Mouse (Mus musculus): ENCODE data around the gene Cpox. TPM values are rescaled to one million over a fixed set of nuclear protein-coding genes. Genes with fewer than 3 reads are reported as not detected.
A peak's percentile ranks its signal among the peaks of the same experiment; 100 is the strongest.

Gene Cpox
- total and polyA plus RNA-seq, 3 experiments = 266 to 1,587 (median 297) TPM

GRCm38 (mm10) chr16:58718666-58719120, 48.6 kb downstream of the Cpox start, which contains the start of gene Gpr15:
Gene Gpr15 (minus strand): TSS chr16:58719070.
- no peak for ATAC-seq (ENCODE audit: extremely low read depth, insufficient number of reproducible peaks, low FRiP score, poor library complexity, severe bottlenecking)
- no peak for TF ChIP-seq CTCF (IDR thresholded peaks at IDR 0.05; ENCODE audit: low read depth, low read length)
- no peak for TF ChIP-seq POLR2AphosphoS5 (IDR thresholded peaks at IDR 0.05; ENCODE audit: insufficient replicate concordance, low read depth, low read length)
- no peak for TF ChIP-seq TAL1 (conservative IDR thresholded peaks at IDR 0.05; ENCODE audit: low read depth, low read length)
- TF ChIP-seq GATA1 (IDR thresholded peaks at IDR 0.05; ENCODE audit: borderline replicate concordance, low read length) = no peak
- TF ChIP-seq GATA2 (IDR thresholded peaks at IDR 0.05; ENCODE audit: borderline replicate concordance, low read depth, low read length) = no peak

GRCm38 (mm10) chr16:58722292-58722691, 52.2 kb downstream of the Cpox start:
- Histone ChIP-seq H3K36me3 (replicated peaks) (no peaks in the 10 kb centered on the region), H3K4me3 (ENCODE audit: low read depth, low read length) (no peak overlapping the region), H3K4me1 (ENCODE audit: insufficient read depth, low read depth, low read length) (peaks cover 15% of the 10 kb centered on the region), H3K27me3 (ENCODE audit: insufficient read depth, low read length) (peaks cover 3% of the 10 kb centered on the region; the same call in 1 of the 2 replicates), H3K9me3 (replicated peaks) (no peaks in the 10 kb centered on the region)
- TF ChIP-seq GATA1 (IDR thresholded peaks at IDR 0.05; ENCODE audit: borderline replicate concordance, low read length) (no peak), POLR2AphosphoS5 (IDR thresholded peaks at IDR 0.05; ENCODE audit: insufficient replicate concordance, low read depth, low read length) (no peak), TAL1 (conservative IDR thresholded peaks at IDR 0.05; ENCODE audit: low read depth, low read length) (no peak), GATA2 (IDR thresholded peaks at IDR 0.05; ENCODE audit: borderline replicate concordance, low read depth, low read length) (no peak), CTCF (IDR thresholded peaks at IDR 0.05; ENCODE audit: low read depth, low read length) (no peak)
- no peak; the same call in 1 of the 2 replicates for ATAC-seq (ENCODE audit: extremely low read depth, insufficient number of reproducible peaks, low FRiP score, poor library complexity, severe bottlenecking)
- DNase-seq (ENCODE audit: low spot score) = no peak

More at GRCm38 (mm10) chr16:58718666-58719120, 48.6 kb downstream of the Cpox start, which contains the start of gene Gpr15:
- no peak for DNase-seq (ENCODE audit: low spot score)
- Histone ChIP-seq H3K4me3 (ENCODE audit: low read depth, low read length) (no peak within 1 kb of the TSS), H3K4me1 (ENCODE audit: insufficient read depth, low read depth, low read length) (peaks cover 9% of the 10 kb centered on the region), H3K36me3 (replicated peaks) (no peaks in the 10 kb centered on the region), H3K9me3 (replicated peaks) (no peaks in the 10 kb centered on the region), H3K27me3 (ENCODE audit: insufficient read depth, low read length) (peaks cover 3% of the 10 kb centered on the region; the same call in 1 of the 2 replicates)

GRCm38 (mm10) chr16:58726680-58727476, 56.8 kb downstream of the Cpox start:
- H3K27me3 ChIP-seq (ENCODE audit: insufficient read depth, low read length) = no peaks in the 10 kb centered on the region; the same call in 1 of the 2 replicates
- H3K4me1 ChIP-seq (ENCODE audit: insufficient read depth, low read depth, low read length) = peaks cover 27% of the 10 kb centered on the region
- ATAC-seq (ENCODE audit: extremely low read depth, insufficient number of reproducible peaks, low FRiP score, poor library complexity, severe bottlenecking) (no peak), DNase-seq (ENCODE audit: low spot score) (no peak)
- no peaks in the 10 kb centered on the region for H3K9me3 ChIP-seq (replicated peaks)
- no peak overlapping the region for H3K4me3 ChIP-seq (ENCODE audit: low read depth, low read length)
- TF ChIP-seq GATA1 (IDR thresholded peaks at IDR 0.05; ENCODE audit: borderline replicate concordance, low read length) (no peak), TAL1 (conservative IDR thresholded peaks at IDR 0.05; ENCODE audit: low read depth, low read length) (no peak), POLR2AphosphoS5 (IDR thresholded peaks at IDR 0.05; ENCODE audit: insufficient replicate concordance, low read depth, low read length) (no peak), CTCF (IDR thresholded peaks at IDR 0.05; ENCODE audit: low read depth, low read length) (no peak), GATA2 (IDR thresholded peaks at IDR 0.05; ENCODE audit: borderline replicate concordance, low read depth, low read length) (no peak)
- H3K36me3 ChIP-seq (replicated peaks) = peaks cover 24% of the 10 kb centered on the region

GRCm38 (mm10) chr16:58727477-58728131, 57.5 kb downstream of the Cpox start, which contains the start of gene Cldnd1:
Gene Cldnd1 (plus strand): TSS chr16:58727910.
- DNase-seq (ENCODE audit: low spot score) = peak; percentile 97
- no peak for TF ChIP-seq CTCF (IDR thresholded peaks at IDR 0.05; ENCODE audit: low read depth, low read length)
- TF ChIP-seq POLR2AphosphoS5 (IDR thresholded peaks at IDR 0.05; ENCODE audit: insufficient replicate concordance, low read depth, low read length) = no peak
- TF ChIP-seq GATA1 (IDR thresholded peaks at IDR 0.05; ENCODE audit: borderline replicate concordance, low read length) = no peak
- no peak for TF ChIP-seq GATA2 (IDR thresholded peaks at IDR 0.05; ENCODE audit: borderline replicate concordance, low read depth, low read length)
- no peak for TF ChIP-seq TAL1 (conservative IDR thresholded peaks at IDR 0.05; ENCODE audit: low read depth, low read length)
- Histone ChIP-seq H3K27me3 (ENCODE audit: insufficient read depth, low read length) (no peaks in the 10 kb centered on the region; the same call in 1 of the 2 replicates), H3K4me3 (ENCODE audit: low read depth, low read length) (peak within 1 kb of the TSS; percentile 82), H3K4me1 (ENCODE audit: insufficient read depth, low read depth, low read length) (peaks cover 23% of the 10 kb centered on the region), H3K36me3 (replicated peaks) (peaks cover 31% of the 10 kb centered on the region), H3K9me3 (replicated peaks) (no peaks in the 10 kb centered on the region)
- ATAC-seq (ENCODE audit: extremely low read depth, insufficient number of reproducible peaks, low FRiP score, poor library complexity, severe bottlenecking) = peak; percentile 100

GRCm38 (mm10) chr16:58728176-58728671, 58.1 kb downstream of the Cpox start:
- DNase-seq (ENCODE audit: low spot score) (peak; percentile 19), ATAC-seq (ENCODE audit: extremely low read depth, insufficient number of reproducible peaks, low FRiP score, poor library complexity, severe bottlenecking) (0 out of 2 replicates have a peak, but pooled peaks have one; percentile 10)
- H3K27me3 ChIP-seq (ENCODE audit: insufficient read depth, low read length) = no peaks in the 10 kb centered on the region; the same call in 1 of the 2 replicates
- TF ChIP-seq CTCF (IDR thresholded peaks at IDR 0.05; ENCODE audit: low read depth, low read length) (no peak), GATA2 (IDR thresholded peaks at IDR 0.05; ENCODE audit: borderline replicate concordance, low read depth, low read length) (no peak), TAL1 (conservative IDR thresholded peaks at IDR 0.05; ENCODE audit: low read depth, low read length) (no peak), POLR2AphosphoS5 (IDR thresholded peaks at IDR 0.05; ENCODE audit: insufficient replicate concordance, low read depth, low read length) (no peak)
- H3K36me3 ChIP-seq (replicated peaks) = peaks cover 36% of the 10 kb centered on the region
- H3K4me3 ChIP-seq (ENCODE audit: low read depth, low read length) = peak overlapping the region; percentile 82
- peaks cover 23% of the 10 kb centered on the region for H3K4me1 ChIP-seq (ENCODE audit: insufficient read depth, low read depth, low read length)
- H3K9me3 ChIP-seq (replicated peaks) = no peaks in the 10 kb centered on the region
